Mouse (Mus musculus) heart, adult 2 months (tissue): ENCODE measurements around the gene Camk2b. TPM values are rescaled to one million over a fixed set of nuclear protein-coding genes. Genes with fewer than 3 reads are reported as not detected.

Source experiments
- DNase-seq, 2 experiments: peaks; one replicate each; pipeline ENCODE4 v3.0.0; 2021
- H3K27ac ChIP-seq: fragments of 200-600 bp; 2 replicates; pipeline ENCODE4 v1.8.1; 2022
- H3K27me3 ChIP-seq: fragments of 200-500 bp; 2 replicates; pipeline ENCODE4 v1.6.1; 2012; ENCODE audit warnings: mild to moderate bottlenecking, low read length, inconsistent platforms, mixed read lengths; ENCODE audit not compliant: control insufficient read depth, insufficient read depth
- H3K36me3 ChIP-seq: fragments of 200-500 bp; 2 replicates; pipeline ENCODE4 v1.6.1; 2012; ENCODE audit warnings: low read length, inconsistent platforms; ENCODE audit not compliant: control insufficient read depth, insufficient read depth
- H3K4me1 ChIP-seq: fragments of 200-500 bp; 2 replicates; pipeline ENCODE4 v1.6.1; 2011; ENCODE audit warnings: low read length; ENCODE audit not compliant: control insufficient read depth, insufficient read depth
- H3K4me3 ChIP-seq: fragments of 200-600 bp; 2 replicates; pipeline ENCODE4 v1.8.1; 2022
- H3K79me2 ChIP-seq: fragments of 200-500 bp; replicated peaks from 2 replicates; pipeline ENCODE4 v1.6.1; 2012; ENCODE audit warnings: mild to moderate bottlenecking, inconsistent platforms, low read length, moderate library complexity, mixed read lengths; ENCODE audit not compliant: control insufficient read depth, insufficient read depth
- H3K9ac ChIP-seq: fragments of 200-500 bp; 2 replicates; pipeline ENCODE4 v1.6.1; 2012; ENCODE audit warnings: low read depth, mild to moderate bottlenecking, control low read depth, inconsistent platforms, low read length, mixed read lengths
- CTCF ChIP-seq: fragments of 200-600 bp; IDR thresholded peaks from 2 replicates; pipeline ENCODE4 v1.8.1; 2022; ENCODE audit warnings: antibody characterized with exemption, mild to moderate bottlenecking, moderate library complexity
- EP300 ChIP-seq: fragments of 200-500 bp; IDR thresholded peaks from 2 replicates; pipeline ENCODE4 v1.6.1; 2011; ENCODE audit warnings: low read depth, low read length, control low read depth; ENCODE audit not compliant: insufficient read depth
- POLR2A ChIP-seq: fragments of 200-500 bp; IDR thresholded peaks from 2 replicates; pipeline ENCODE4 v1.6.1; 2011; ENCODE audit warnings: mild to moderate bottlenecking, low read depth, low read length, control low read depth; ENCODE audit not compliant: insufficient read depth
- WGBS: fragments of 180-500 bp; shearing (Covaris S2); methylation state at CpG from one replicate; pipeline ENCODE4 v1.1.7; 2018; 5-methylcytosine and 5-hydroxymethylcytosine counted together
- intact Hi-C: fragments of 180-260 bp; cut with DNase I; formaldehyde crosslinking; loops from one replicate; pipeline ENCODE4 v1.15.1; 2025
- polyA plus RNA-seq: library from polyadenylated mRNA; depleted of rRNA; stranded (reverse); fragments of >200 nt; gene quantifications from 2 replicates; pipeline ENCODE4 v1.2.3, GENCODE M21; 2012
- total RNA-seq, 2 experiments: library from RNA; stranded (reverse); gene quantifications; 2 replicates each; pipeline ENCODE4 v1.2.3; 2021

Gene Camk2b
- total and polyA plus RNA-seq, 3 experiments = 4.8 to 12.9 (median 5.2) TPM

DNA sequence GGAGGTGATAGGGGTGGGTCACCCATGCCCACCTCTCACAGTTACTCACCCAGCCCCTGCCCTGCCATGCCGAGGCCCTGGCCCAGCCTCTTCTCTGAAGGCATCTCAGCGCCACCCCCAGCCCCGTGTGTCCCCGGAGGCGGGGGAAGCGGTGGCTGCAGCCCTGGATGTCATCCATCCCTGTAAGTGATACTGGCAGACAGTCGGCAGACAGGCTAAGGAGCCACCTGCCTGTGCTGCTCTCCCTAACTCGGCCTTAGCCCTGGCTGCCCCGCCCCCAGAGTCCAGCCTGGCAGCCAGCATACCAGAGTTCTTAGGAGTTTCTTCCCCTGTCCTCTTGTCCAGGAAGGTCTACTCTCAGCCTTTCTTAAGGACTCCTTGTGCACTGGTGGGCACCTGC lies 90.1 kb downstream of the Camk2b start:
- intact Hi-C loops = no loop called here
- Histone ChIP-seq H3K27me3 (no peaks in the 10 kb centered on the region), H3K9ac (no peak overlapping the region), H3K4me3 (no peak overlapping the region), H3K27ac (no peak overlapping the region), H3K36me3 (no peaks in the 10 kb centered on the region), H3K4me1 (no peaks in the 10 kb centered on the region), H3K79me2 (no peaks in the 10 kb centered on the region)
- no peak for TF ChIP-seq CTCF
- TF ChIP-seq POLR2A = no peak
- no peak for TF ChIP-seq EP300
- DNase-seq = no peak
- 37% methylated on average over 9 of the region's 9 CpGs for WGBS

DNA sequence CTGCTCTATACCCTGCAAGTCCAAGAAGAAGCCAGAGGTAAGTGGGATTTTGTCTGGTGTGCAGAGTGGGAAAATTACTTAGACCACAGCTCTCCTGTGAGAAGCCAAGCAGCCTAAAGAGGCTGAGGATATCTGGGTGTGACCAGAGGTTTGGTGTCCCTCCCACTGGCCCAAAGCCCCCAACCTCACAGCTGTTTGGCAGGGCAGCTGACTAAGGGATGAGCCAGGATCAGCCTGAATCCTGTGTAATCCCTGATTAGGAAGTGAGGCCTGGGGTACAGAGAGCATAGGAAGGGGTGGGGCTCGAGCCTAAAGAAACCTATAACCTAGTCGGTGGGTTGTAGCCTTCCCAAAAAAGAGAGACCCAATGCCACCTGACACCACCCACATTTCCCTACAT lies 91.1 kb downstream of the Camk2b start:
- Histone ChIP-seq H3K4me1 (no peaks in the 10 kb centered on the region), H3K9ac (no peak overlapping the region), H3K4me3 (no peak overlapping the region), H3K27ac (no peak overlapping the region), H3K79me2 (no peaks in the 10 kb centered on the region), H3K36me3 (no peaks in the 10 kb centered on the region), H3K27me3 (no peaks in the 10 kb centered on the region)
- intact Hi-C loops = no loop called here
- no peak for DNase-seq
- TF ChIP-seq EP300 (no peak), CTCF (no peak), POLR2A (no peak)
- WGBS = 69% methylated on average over 2 of the region's 2 CpGs

DNA sequence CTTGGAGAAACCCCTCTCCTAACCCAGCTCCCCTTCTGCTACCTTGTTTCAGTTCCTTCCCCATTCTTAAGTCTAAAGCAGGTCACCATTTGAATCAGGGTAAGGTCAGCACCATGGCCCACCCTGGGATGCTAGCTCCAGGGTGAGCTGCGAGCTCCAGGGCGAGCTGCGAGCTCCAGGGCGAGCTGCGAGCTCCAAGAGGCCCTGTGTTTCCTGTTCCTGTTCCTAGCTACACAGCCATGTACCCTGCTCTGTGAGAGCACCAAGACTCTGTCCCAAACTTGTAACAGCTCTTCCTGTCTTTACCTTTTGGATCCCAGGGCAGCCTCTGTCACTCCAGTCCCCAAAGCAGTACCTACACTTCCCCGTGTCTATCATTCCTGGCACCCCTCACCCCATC lies 92.1 kb downstream of the Camk2b start:
- TF ChIP-seq POLR2A (no peak), EP300 (no peak), CTCF (no peak)
- Histone ChIP-seq H3K36me3 (no peaks in the 10 kb centered on the region), H3K79me2 (no peaks in the 10 kb centered on the region), H3K27me3 (no peaks in the 10 kb centered on the region), H3K4me3 (no peak overlapping the region), H3K27ac (no peak overlapping the region), H3K9ac (no peak overlapping the region), H3K4me1 (no peaks in the 10 kb centered on the region)
- DNase-seq = no peak
- WGBS = 61% methylated on average over 6 of the region's 6 CpGs
- intact Hi-C loops = no loop called here

DNA sequence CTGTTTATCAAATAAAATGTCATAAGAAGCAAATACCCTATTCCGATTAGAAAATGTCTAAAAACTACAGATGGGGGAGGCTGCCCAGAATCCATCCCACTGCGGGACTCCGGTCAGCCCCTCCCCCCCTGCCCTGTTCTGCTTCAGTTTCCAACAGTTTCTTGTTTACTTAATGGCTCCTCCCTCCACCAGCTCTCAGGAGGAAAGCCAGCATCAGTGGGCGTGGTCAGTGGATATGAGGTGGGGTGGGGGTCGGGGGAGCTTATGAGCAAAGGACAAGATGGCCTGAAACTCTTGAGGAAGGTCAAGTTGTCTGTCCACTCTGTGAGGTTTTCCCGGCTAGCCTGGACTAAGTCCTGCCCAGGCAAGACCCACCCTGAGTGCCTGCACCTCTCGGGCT lies 93.0 kb downstream of the Camk2b start:
- H3K4me1 ChIP-seq = no peaks in the 10 kb centered on the region
- no peak overlapping the region for H3K27ac ChIP-seq
- H3K4me3 ChIP-seq = no peak overlapping the region
- no peak overlapping the region for H3K9ac ChIP-seq
- DNase-seq = no peak
- 48% methylated on average over 7 of the region's 7 CpGs for WGBS
- no peaks in the 10 kb centered on the region for H3K79me2 ChIP-seq
- no peaks in the 10 kb centered on the region for H3K36me3 ChIP-seq
- TF ChIP-seq CTCF = no peak
- TF ChIP-seq POLR2A = no peak
- TF ChIP-seq EP300 = no peak
- intact Hi-C loops = no loop called here
- no peaks in the 10 kb centered on the region for H3K27me3 ChIP-seq

DNA sequence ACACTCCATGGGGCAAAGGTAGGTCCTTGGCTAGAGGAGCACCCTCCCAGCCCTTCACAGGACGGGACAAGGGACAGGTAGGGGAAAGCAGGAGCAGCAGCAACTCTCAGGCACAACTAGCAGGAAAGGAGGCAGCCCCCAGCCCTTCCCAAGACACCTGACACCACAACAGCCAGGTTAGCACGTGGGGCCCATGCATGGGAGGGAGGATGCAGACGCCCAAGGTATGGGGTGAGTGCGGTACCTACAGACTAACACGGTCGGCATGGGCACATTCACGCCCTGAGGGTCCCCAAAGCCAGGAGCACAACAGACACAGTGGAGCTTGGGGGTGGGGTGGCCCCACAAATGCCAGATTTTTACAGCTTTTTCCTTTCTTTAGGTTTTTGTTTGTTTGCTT lies 95.0 kb downstream of the Camk2b start:
- no peaks in the 10 kb centered on the region for H3K4me1 ChIP-seq
- WGBS = 69% methylated on average over 7 of the region's 7 CpGs

DNA sequence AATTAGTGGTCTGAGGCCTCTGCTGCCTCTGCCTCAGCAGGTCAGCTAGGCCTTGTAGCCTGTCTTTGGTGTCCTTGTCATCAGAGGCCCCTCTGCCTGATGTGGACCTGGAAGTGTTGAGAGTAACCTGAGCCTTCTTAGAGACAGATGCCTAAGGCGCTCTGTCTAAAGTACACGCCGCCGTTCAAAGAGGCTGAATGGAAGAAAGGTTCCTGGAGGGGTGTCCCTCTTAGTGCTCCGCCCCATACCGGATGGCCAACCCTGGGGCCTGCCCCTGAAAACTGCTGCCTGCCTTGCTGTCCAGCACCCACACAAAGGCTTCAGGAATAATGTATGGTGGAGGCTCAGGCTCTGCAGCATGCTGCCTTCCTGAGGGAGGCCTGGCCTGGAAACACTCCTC lies 97.9 kb downstream of the Camk2b start:
- Histone ChIP-seq H3K36me3 (no peaks in the 10 kb centered on the region), H3K27ac (no peak overlapping the region), H3K79me2 (no peaks in the 10 kb centered on the region), H3K9ac (no peak overlapping the region), H3K27me3 (no peaks in the 10 kb centered on the region), H3K4me1 (no peaks in the 10 kb centered on the region), H3K4me3 (no peak overlapping the region)
- no peak for DNase-seq
- intact Hi-C loops = no loop called here
- TF ChIP-seq CTCF (no peak), EP300 (no peak), POLR2A (no peak)
- 86% methylated on average over 6 of the region's 6 CpGs for WGBS

More for the DNA sequence above, 95.0 kb downstream of the Camk2b start:
- Histone ChIP-seq H3K9ac (no peak overlapping the region), H3K27me3 (no peaks in the 10 kb centered on the region), H3K4me3 (no peak overlapping the region), H3K27ac (no peak overlapping the region), H3K79me2 (no peaks in the 10 kb centered on the region), H3K36me3 (no peaks in the 10 kb centered on the region)
- DNase-seq = no peak
- intact Hi-C loops = no loop called here
- TF ChIP-seq EP300 (no peak), POLR2A (no peak), CTCF (no peak)
